Mouse (Mus musculus): ENCODE results near the gene Limd2.

Gene Limd2

DNA sequence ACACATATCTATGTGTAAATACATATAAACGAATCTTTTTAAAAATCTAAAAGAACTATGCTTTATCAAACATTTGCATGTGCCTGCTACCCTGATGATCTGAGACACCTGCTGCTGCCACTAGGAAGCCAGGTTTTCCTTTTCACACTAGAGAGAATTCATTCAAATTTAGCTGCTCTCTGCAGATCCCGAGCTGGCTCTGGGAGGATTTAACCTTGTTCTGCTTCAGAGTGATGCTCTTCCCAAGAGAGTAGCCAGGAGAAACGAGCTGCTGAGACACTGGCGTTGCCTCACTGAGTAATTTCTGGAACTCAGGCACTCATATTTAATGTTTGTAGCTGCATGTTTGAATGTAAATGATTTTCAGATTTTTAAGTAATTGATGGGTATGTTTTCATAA, 35.9 kb downstream of the Limd2 start:
- DNase-seq = no peak

DNA sequence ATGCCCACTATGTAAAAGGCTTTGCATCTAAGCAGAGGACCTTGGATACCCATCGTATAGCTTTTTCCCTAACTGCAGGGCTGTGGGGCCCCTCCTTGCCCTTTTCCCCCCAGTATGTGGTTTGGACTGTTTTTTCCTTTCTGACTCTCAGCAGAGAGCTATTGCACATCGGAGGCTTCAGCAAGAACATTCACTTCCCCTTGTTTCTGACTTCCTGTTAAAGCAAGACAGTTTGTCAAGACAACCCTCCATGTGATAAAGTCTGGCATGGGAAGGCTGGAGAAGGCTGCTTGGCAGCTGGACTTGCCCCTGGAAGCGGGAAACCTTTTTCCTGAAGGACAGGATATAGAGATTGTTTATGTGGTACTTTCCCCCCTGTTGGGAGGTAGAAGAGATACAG, 37.9 kb downstream of the Limd2 start:
- peak; percentile 50 for DNase-seq

DNA sequence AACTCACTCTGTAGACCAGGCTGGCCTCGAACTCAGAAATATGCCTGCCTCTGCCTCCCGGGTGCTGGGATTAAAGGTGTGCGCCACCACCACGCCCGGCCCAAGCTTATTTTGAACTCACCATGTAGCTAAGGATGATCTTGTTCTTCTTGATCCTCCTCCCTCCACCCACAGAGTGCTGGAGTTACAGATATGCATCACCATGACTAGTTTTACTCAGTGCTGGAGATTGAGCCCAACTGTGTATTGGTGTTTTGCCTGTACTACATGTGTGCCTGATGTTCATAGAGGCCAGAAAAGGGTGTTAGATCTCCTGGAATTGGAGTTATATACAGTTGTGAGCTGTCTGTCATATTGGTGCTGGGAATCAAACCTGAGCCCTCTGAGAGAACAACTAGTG, 38.4 kb downstream of the Limd2 start:
- no peak for DNase-seq

DNA sequence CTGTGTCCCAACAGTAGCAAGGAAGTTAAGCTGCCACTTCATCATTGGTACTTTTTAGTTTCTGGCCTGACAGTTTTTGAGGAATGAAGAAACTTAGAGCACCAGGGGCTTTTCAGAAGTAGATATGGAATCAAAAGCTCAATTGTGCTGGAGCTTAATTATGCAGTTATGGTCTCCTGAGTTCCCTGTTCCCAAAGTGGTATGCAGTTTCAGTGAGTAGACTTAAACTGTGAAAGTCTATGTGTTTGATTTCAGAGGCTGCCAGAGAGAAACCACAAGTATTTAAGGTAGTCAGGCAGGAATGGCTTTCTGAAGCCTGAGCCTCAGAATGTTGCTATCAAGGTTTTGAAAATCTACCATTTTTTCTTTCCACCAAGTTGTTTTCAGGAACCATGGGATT, 49.0 kb downstream of the Limd2 start:
- no peak for DNase-seq
